ENCODE assay signal across 8 mouse cellular contexts in genomic region chr4:138215671-138216199, GRCm38 (mm10). TPM values are rescaled to one million over a fixed set of nuclear protein-coding genes. Genes with fewer than 3 reads are reported as not detected.
DNase-seq lines count a peak whose midpoint lies in the region; ATAC-seq lines count a peak whose summit lies in the region.

No protein-coding gene starts in this region.

- peak overlapping the region; percentile 94 for H3K4me3 ChIP-seq in brown adipose tissue, adult 24 weeks (ENCODE audit: insufficient read depth, low read depth, low read length)
- H3K4me3 ChIP-seq in hindbrain, embryonic 16.5 days (ENCODE audit: low read length), result peak overlapping the region; percentile 68
- peak overlapping the region; percentile 59 for H3K4me3 ChIP-seq in macrophage (ENCODE audit: inconsistent target)

- no peaks in the 10 kb centered on the region for H3K9me3 ChIP-seq in hindbrain, embryonic 16.5 days (ENCODE audit: control insufficient read depth, low read length)

- H3K4me2 ChIP-seq in hindbrain, embryonic 16.5 days (ENCODE audit: low read length), result peak overlapping the region; percentile 76

- DNase-seq in kidney, adult 11 months, result peak; percentile 12
- DNase-seq in kidney, postnatal 10 days, result no peak
- DNase-seq in gastrocnemius, postnatal 25 days, result no peak
- DNase-seq in left cerebral cortex, adult 9 months (ENCODE audit: low spot score in 2 of 2), result no peak
- no peak for DNase-seq in adrenal gland, adult (ENCODE audit: inconsistent age in 2 of 2, low spot score in 1 of 2)

- H3K27me3 ChIP-seq in hindbrain, embryonic 16.5 days (replicated peaks; ENCODE audit: control insufficient read depth, insufficient read depth, low read length), result no peaks in the 10 kb centered on the region

- peak overlapping the region; percentile 96 for H3K9ac ChIP-seq in hindbrain, embryonic 16.5 days (ENCODE audit: low read depth, low read length)

- WGBS in hindbrain, embryonic 16.5 days, result 41% methylated on average over 13 of the region's 13 CpGs
- 55% methylated on average over 12 of the region's 13 CpGs for WGBS in macrophage (ENCODE audit: missing documents)

- peak overlapping the region; percentile 39 for H3K27ac ChIP-seq in brown adipose tissue, adult 24 weeks (replicated peaks; ENCODE audit: low read depth, low read length)
- peak overlapping the region; percentile 99 for H3K27ac ChIP-seq in hindbrain, embryonic 16.5 days (ENCODE audit: low read depth, low read length)
- peak overlapping the region; percentile 80 for H3K27ac ChIP-seq in macrophage

- H3K4me1 ChIP-seq in brown adipose tissue, adult 24 weeks (ENCODE audit: control insufficient read depth, insufficient read depth, insufficient read length, low read length), result peaks cover 7% of the 10 kb centered on the region; the same call in 1 of the 2 replicates
- peaks cover 22% of the 10 kb centered on the region for H3K4me1 ChIP-seq in hindbrain, embryonic 16.5 days (ENCODE audit: control insufficient read depth, insufficient read depth, low read depth, low read length)

- H3K79me2 ChIP-seq in macrophage (ENCODE audit: inconsistent target), result peaks cover 34% of the 10 kb centered on the region

- H3K36me3 ChIP-seq in hindbrain, embryonic 16.5 days (ENCODE audit: control insufficient read depth, insufficient read depth, low read length), result no peaks in the 10 kb centered on the region
- no peaks in the 10 kb centered on the region for H3K36me3 ChIP-seq in macrophage (ENCODE audit: inconsistent target)

- no peak for ATAC-seq in hindbrain, embryonic 16.5 days

RNA-seq across cellular contexts. Expression of gene Hp1bp3, which starts 0.4 kb away (rescaled TPM):
- polyA plus RNA-seq in brown adipose tissue, adult 24 weeks (2012; ENCODE audit: insufficient read depth, insufficient read length, missing spikeins), result 65.0 and 71.4 TPM in 2 replicates
- 155 and 174 TPM in 2 replicates for polyA plus RNA-seq in hindbrain, embryonic 16.5 days (2015; fragmentation: Nextera tagmentation; extraction: Ambion mirVana)
- 100 to 1,000 TPM in 24 of 26 experiments, 10 to 100 TPM in 2; 90.7 to 677 (median 178) TPM for total RNA-seq in macrophage (2018; cell fraction: chromatin; rRNA removed)
- 100 to 1,000 TPM in 7 of 26 experiments, 10 to 100 TPM in 19; 70.9 to 132 (median 93.7) TPM for total RNA-seq in macrophage (2018; cell fraction: cytosol; rRNA removed)
- 100 to 1,000 TPM in 21 of 26 experiments, 10 to 100 TPM in 5; 77.4 to 423 (median 124) TPM for total RNA-seq in macrophage (2018; cell fraction: nucleus; rRNA removed)
- 87.1 to 133 TPM (median 94.2 TPM) in 3 replicates for polyA plus RNA-seq in macrophage (2018)
- 10 to 100 TPM; 45.5 to 53.0 TPM for total RNA-seq in gastrocnemius, postnatal 25 days (2021)

RNA-seq across cellular contexts. Expression of gene Sh2d5, which starts 34.5 kb away (rescaled TPM):
- not detected in 2 replicates for polyA plus RNA-seq in brown adipose tissue, adult 24 weeks (2012; ENCODE audit: insufficient read depth, insufficient read length, missing spikeins)
- 18.5 and 21.6 TPM in 2 replicates for polyA plus RNA-seq in hindbrain, embryonic 16.5 days (2015; fragmentation: Nextera tagmentation; extraction: Ambion mirVana)
- 1 to 10 TPM in 10 of 26 experiments, under 1 TPM in 16; 0.31 to 2.5 (median 0.93) TPM for total RNA-seq in macrophage (2018; cell fraction: chromatin; rRNA removed)
- under 1 TPM in 16 of 26 experiments, not detected in 10; 0.03 to 0.15 (median 0.07) TPM for total RNA-seq in macrophage (2018; cell fraction: cytosol; rRNA removed)
- 1 to 10 TPM in 7 of 26 experiments, under 1 TPM in 18, not detected in 1; 0.29 to 3.8 (median 0.78) TPM for total RNA-seq in macrophage (2018; cell fraction: nucleus; rRNA removed)
- polyA plus RNA-seq in macrophage (2018), result 0.06 to 0.09 TPM in 2 of 3 replicates, not detected in the other
- under 1 TPM in 1 of 2 experiments, not detected in 1; 0.19 TPM for total RNA-seq in gastrocnemius, postnatal 25 days (2021)

RNA-seq across cellular contexts. Expression of gene Kif17, which starts 34.5 kb away (rescaled TPM):
- not detected in 2 replicates for polyA plus RNA-seq in brown adipose tissue, adult 24 weeks (2012; ENCODE audit: insufficient read depth, insufficient read length, missing spikeins)
- polyA plus RNA-seq in hindbrain, embryonic 16.5 days (2015; fragmentation: Nextera tagmentation; extraction: Ambion mirVana), result 4.2 and 4.5 TPM in 2 replicates
- total RNA-seq in macrophage (2018; cell fraction: chromatin; rRNA removed), result under 1 TPM in 12 of 26 experiments, not detected in 14; 0.22 to 0.76 (median 0.51) TPM
- under 1 TPM in 13 of 26 experiments, not detected in 13; 0.04 to 0.18 (median 0.10) TPM for total RNA-seq in macrophage (2018; cell fraction: cytosol; rRNA removed)
- 1 to 10 TPM in 1 of 26 experiments, under 1 TPM in 9, not detected in 16; 0.21 to 2.2 (median 0.40) TPM for total RNA-seq in macrophage (2018; cell fraction: nucleus; rRNA removed)
- polyA plus RNA-seq in macrophage (2018), result not detected in 3 replicates
- not detected for total RNA-seq in gastrocnemius, postnatal 25 days (2021)

Comparison
In these comparisons a context has a peak if more than half of its experiments do, and no peak if none do; other contexts are left out.
1. H3K27ac ChIP-seq: peak in every context shown above with its lines; median percentile 99 in hindbrain, embryonic 16.5 days; 80 in macrophage; 39 in brown adipose tissue, adult 24 weeks.
2. RNA of gene Sh2d5, which starts 34.5 kb away (polyA plus RNA-seq): 18.5 to 21.6 TPM in hindbrain, embryonic 16.5 days; 0.06 to 0.09 TPM in macrophage and not detected in brown adipose tissue, adult 24 weeks; every median in the first group is over 10 times any median in the second.
3. Peak in every context shown above with its lines, with median percentiles within 50 percentile points of each other: H3K4me3 ChIP-seq.